Comparison of ENCODE assay signal across 9 mouse cellular contexts in the genomic region with DNA sequence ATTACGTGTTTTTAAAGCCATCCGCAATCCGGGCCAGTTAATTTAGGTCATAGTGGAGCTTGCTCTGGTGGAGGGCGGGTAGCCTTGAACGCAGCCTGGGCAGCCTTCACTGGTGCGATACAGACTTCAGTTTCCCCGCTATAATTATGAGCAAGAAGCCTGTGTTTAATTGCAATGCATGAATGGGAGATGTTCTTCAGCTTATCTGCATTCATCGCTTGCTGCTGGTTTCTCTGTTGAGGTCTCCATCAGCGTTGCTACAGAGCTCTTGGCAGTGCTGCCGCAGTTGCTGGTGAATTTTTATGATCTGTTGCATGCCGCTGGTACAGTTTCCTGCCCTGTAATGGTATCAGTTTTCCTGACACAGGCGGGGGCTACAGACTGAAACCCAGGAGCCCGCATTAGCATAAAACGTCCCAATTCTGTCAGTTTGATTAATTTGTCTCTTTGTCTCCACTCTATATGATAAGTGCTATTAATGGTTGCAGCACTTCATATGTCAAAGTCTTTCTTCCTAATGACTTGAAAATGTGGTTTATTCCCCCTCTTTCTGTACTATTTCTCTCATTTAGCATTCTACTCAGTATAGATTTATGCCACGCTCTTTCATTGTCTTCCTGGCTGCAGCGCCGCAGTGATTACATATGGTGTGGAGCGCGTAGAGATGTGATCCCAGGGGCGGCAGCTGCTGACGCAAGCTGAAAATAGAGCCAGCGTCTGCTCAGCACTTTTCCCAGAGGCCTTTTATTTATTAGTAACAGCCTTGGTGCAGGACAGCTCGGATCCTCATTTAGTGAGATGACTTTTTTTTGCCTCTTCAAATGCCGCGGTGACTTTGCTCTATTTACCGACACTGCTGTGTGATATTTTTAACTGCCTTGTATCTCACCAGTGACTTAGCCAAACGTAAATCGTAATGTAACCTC.
DNase-seq lines count a peak whose midpoint lies in the region; ATAC-seq and TF ChIP-seq lines count a peak whose summit lies in the region.
"Had no signal": no experiment of that assay in that cellular context is flagged by ENCODE, and none has a peak within 500 bp of the region (broad histone marks: within the 10 kb centered on the region; RNA-seq: fewer than 3 reads in every experiment).

No protein-coding gene starts in this region.

- no peak for TF ChIP-seq CTCF in kidney, postnatal 0 days (IDR thresholded peaks at IDR 0.05; ENCODE audit: low read depth)

- H3K9ac ChIP-seq in embryonic facial prominence, embryonic 14.5 days (ENCODE audit: low read depth, low read length): peak overlapping the region; percentile 44
- peak overlapping the region; percentile 62 for H3K9ac ChIP-seq in heart, embryonic 14.5 days (ENCODE audit: low read length)
- H3K9ac ChIP-seq in kidney, postnatal 0 days (ENCODE audit: low read depth, low read length): 0 out of 2 replicates have a peak overlapping the region, but pooled peaks have one; percentile 28
- no peak overlapping the region for H3K9ac ChIP-seq in liver, embryonic 12.5 days

- H3K4me1 ChIP-seq in embryonic facial prominence, embryonic 14.5 days (ENCODE audit: control insufficient read depth, insufficient read depth, low read length): peaks cover 16% of the 10 kb centered on the region
- H3K4me1 ChIP-seq in heart, embryonic 14.5 days (ENCODE audit: control insufficient read depth in 2 of 2, insufficient read depth in 2 of 2, low read length in 2 of 2): peaks cover 16 to 27% of the 10 kb centered on the region in 2 experiments
- peaks cover 16% of the 10 kb centered on the region for H3K4me1 ChIP-seq in kidney, postnatal 0 days (replicated peaks; ENCODE audit: insufficient read depth, low read length)
- no peaks in the 10 kb centered on the region for H3K4me1 ChIP-seq in liver, embryonic 12.5 days

- H3K4me2 ChIP-seq in embryonic facial prominence, embryonic 14.5 days (ENCODE audit: low read depth, low read length): peak overlapping the region; percentile 52
- H3K4me2 ChIP-seq in heart, embryonic 14.5 days (ENCODE audit: low read length): peak overlapping the region; percentile 66
- H3K4me2 ChIP-seq in kidney, postnatal 0 days (ENCODE audit: low read length): peak overlapping the region; percentile 49
- peak overlapping the region; percentile 12; the same call in 1 of the 2 replicates for H3K4me2 ChIP-seq in liver, embryonic 12.5 days

- intact Hi-C loops in heart, postnatal 25 days (cut with DNase I): no loop called here

- H3K36me3 ChIP-seq in embryonic facial prominence, embryonic 14.5 days (ENCODE audit: control insufficient read depth, insufficient read depth, low read length): no peaks in the 10 kb centered on the region
- no peaks in the 10 kb centered on the region for H3K36me3 ChIP-seq in heart, embryonic 14.5 days (ENCODE audit: control insufficient read depth, insufficient read depth, low read length)
- H3K36me3 ChIP-seq in kidney, postnatal 0 days (ENCODE audit: insufficient read depth, low read length): no peaks in the 10 kb centered on the region
- no peaks in the 10 kb centered on the region for H3K36me3 ChIP-seq in liver, embryonic 12.5 days

- WGBS in embryonic facial prominence, embryonic 14.5 days: 14% methylated on average over 28 of the region's 28 CpGs
- WGBS in heart, embryonic 14.5 days: 35% methylated on average over 28 of the region's 28 CpGs
- 13% methylated on average over 28 of the region's 28 CpGs for WGBS in kidney, postnatal 0 days
- 65% methylated on average over 28 of the region's 28 CpGs for WGBS in liver, embryonic 12.5 days (ENCODE audit: insufficient replicate concordance)

- peak overlapping the region; percentile 57; the same call in 1 of the 2 replicates for H3K27ac ChIP-seq in embryonic facial prominence, embryonic 14.5 days (replicated peaks; ENCODE audit: low read depth, low read length)
- peak overlapping the region; percentile 23 to 52; a peak in 2 of 4 replicates for H3K27ac ChIP-seq in heart, embryonic 14.5 days (replicated peaks in 1 of 2; ENCODE audit: control insufficient read depth in 1 of 2, insufficient read depth in 1 of 2, low read depth in 2 of 2, low read length in 2 of 2)
- H3K27ac ChIP-seq in kidney, postnatal 0 days: no peak overlapping the region
- no peak overlapping the region for H3K27ac ChIP-seq in liver, embryonic 12.5 days

- no peaks in the 10 kb centered on the region for H3K9me3 ChIP-seq in embryonic facial prominence, embryonic 14.5 days (ENCODE audit: control insufficient read depth, low read length)
- H3K9me3 ChIP-seq in heart, embryonic 14.5 days (ENCODE audit: control insufficient read depth, low read length): no peaks in the 10 kb centered on the region
- H3K9me3 ChIP-seq in kidney, postnatal 0 days (replicated peaks; ENCODE audit: low read length): no peaks in the 10 kb centered on the region
- no peaks in the 10 kb centered on the region for H3K9me3 ChIP-seq in liver, embryonic 12.5 days (replicated peaks)

- H3K27me3 ChIP-seq in embryonic facial prominence, embryonic 14.5 days (replicated peaks; ENCODE audit: control insufficient read depth, insufficient read depth, low read length): no peaks in the 10 kb centered on the region
- H3K27me3 ChIP-seq in heart, embryonic 14.5 days (ENCODE audit: control insufficient read depth, insufficient read depth, low read length): no peaks in the 10 kb centered on the region
- no peaks in the 10 kb centered on the region for H3K27me3 ChIP-seq in kidney, postnatal 0 days (ENCODE audit: insufficient read depth, low read length)
- H3K27me3 ChIP-seq in liver, embryonic 12.5 days (replicated peaks): no peaks in the 10 kb centered on the region
- H3K27me3 ChIP-seq: CH12.LX had no signal

- peak; percentile 89 for ATAC-seq in embryonic facial prominence, embryonic 14.5 days (ENCODE audit: low read depth)
- no peak for ATAC-seq in heart, embryonic 14.5 days (ENCODE audit: insufficient number of reproducible peaks, insufficient read depth, low FRiP score, low read depth)
- peak; percentile 75 for ATAC-seq in kidney, postnatal 0 days (replicated peaks; ENCODE audit: low FRiP score, low read depth)
- no peak for ATAC-seq in liver, embryonic 12.5 days

- H3K4me3 ChIP-seq in embryonic facial prominence, embryonic 14.5 days (ENCODE audit: low read depth, low read length): peak overlapping the region; percentile 21
- peak overlapping the region in 1 of 2 experiments; percentile 16; a peak in 1 of 4 replicates for H3K4me3 ChIP-seq in heart, embryonic 14.5 days (ENCODE audit: control insufficient read depth in 1 of 2, insufficient read depth in 1 of 2, low read depth in 1 of 2, low read length in 2 of 2)
- peak overlapping the region; percentile 12 for H3K4me3 ChIP-seq in kidney, postnatal 0 days (replicated peaks; ENCODE audit: low read depth, low read length)
- H3K4me3 ChIP-seq in liver, embryonic 12.5 days: no peak overlapping the region

- peak; percentile 93 for DNase-seq in heart, adult 11 months
- DNase-seq in heart, postnatal 25 days (ENCODE audit: low spot score): no peak
- peak; percentile 92 for DNase-seq in embryonic facial prominence, embryonic 14.5 days (ENCODE audit: low spot score)
- DNase-seq in kidney, postnatal 0 days (ENCODE audit: low spot score): peak; percentile 83
- DNase-seq in right cerebral cortex, adult 2 months (ENCODE audit: low spot score in 2 of 2): peak; percentile 64 to 71
- DNase-seq in B cell, adult 2 months: no peak

Comparison
In these comparisons a context has a peak if more than half of its experiments do, and no peak if none do; other contexts are left out.
1. DNase-seq: peak in heart, adult 11 months (single experiment), embryonic facial prominence, embryonic 14.5 days (single experiment), kidney, postnatal 0 days (single experiment) and right cerebral cortex, adult 2 months (2 of 2); none in heart, postnatal 25 days (single experiment) and B cell, adult 2 months (0 of 2).
2. ATAC-seq: peak in embryonic facial prominence, embryonic 14.5 days (single experiment) and kidney, postnatal 0 days (single experiment); none in heart, embryonic 14.5 days (single experiment) and liver, embryonic 12.5 days (single experiment).
3. H3K27ac ChIP-seq: peak in embryonic facial prominence, embryonic 14.5 days (single experiment) and heart, embryonic 14.5 days (2 of 2); none in kidney, postnatal 0 days (single experiment) and liver, embryonic 12.5 days (single experiment).
4. H3K4me2 ChIP-seq: peak in every context shown above with its lines; median percentile 66 in heart, embryonic 14.5 days; 52 in embryonic facial prominence, embryonic 14.5 days; 49 in kidney, postnatal 0 days; 12 in liver, embryonic 12.5 days.